Mouse (Mus musculus) E14TG2a.4 (cell line): ENCODE measurements around the gene Rpl9-ps1.

Experiments
- H3K27me3 ChIP-seq: 2 replicates; pipeline ENCODE4 v1.6.1; 2014; ENCODE audit warnings: low read length, control low read depth; ENCODE audit not compliant: insufficient read depth
- H3K36me3 ChIP-seq: 2 replicates; pipeline ENCODE4 v1.6.1; 2014; ENCODE audit warnings: low read length, control low read depth; ENCODE audit not compliant: insufficient read depth
- H3K4me1 ChIP-seq: replicated peaks from 2 replicates; pipeline ENCODE4 v1.6.1; 2014; ENCODE audit warnings: low read depth, low read length, control low read depth
- H3K4me3 ChIP-seq: replicated peaks from 2 replicates; pipeline ENCODE4 v1.5.1; 2014; ENCODE audit warnings: mild to moderate bottlenecking, low read length
- H3K9me3 ChIP-seq: 2 replicates; pipeline ENCODE4 v1.6.1; 2014; ENCODE audit warnings: low read length, control low read depth
- CTCF ChIP-seq: conservative IDR thresholded peaks from 2 replicates; pipeline ENCODE4 v1.5.1; 2014; ENCODE audit warnings: low read length
- NANOG ChIP-seq: IDR thresholded peaks from 2 replicates; pipeline ENCODE4 v1.6.1; 2014; ENCODE audit warnings: borderline replicate concordance, low read length, mixed read lengths
- POU5F1 ChIP-seq: IDR thresholded peaks from 2 replicates; pipeline ENCODE4 v1.6.1; 2014; ENCODE audit warnings: low read length, borderline replicate concordance

Rpl9-ps1 gene

DNA sequence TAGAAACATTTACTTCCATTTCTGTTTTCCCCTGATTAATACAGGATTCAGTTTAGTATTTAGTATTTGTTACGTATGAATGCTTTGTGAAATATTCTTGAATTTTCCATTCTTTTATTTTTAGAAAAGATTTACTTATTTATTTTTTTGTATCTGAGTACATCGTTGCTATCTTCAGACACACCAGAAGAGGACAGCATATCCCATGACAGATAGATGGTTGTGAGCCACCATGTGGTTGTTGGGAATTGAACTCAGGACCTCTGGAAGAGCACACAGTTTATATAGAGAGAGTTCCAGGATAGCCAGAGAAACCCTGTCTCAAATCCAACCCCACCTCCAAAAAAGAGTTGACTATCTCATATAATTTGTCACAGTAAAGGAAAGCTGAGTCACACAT, 10.5 kb downstream of the Rpl9-ps1 start:
- H3K4me1 ChIP-seq, result no peaks in the 10 kb centered on the region
- no peak overlapping the region for H3K4me3 ChIP-seq
- TF ChIP-seq POU5F1 (no peak), CTCF (no peak), NANOG (no peak)
- no peaks in the 10 kb centered on the region for H3K27me3 ChIP-seq
- no peaks in the 10 kb centered on the region for H3K36me3 ChIP-seq
- H3K9me3 ChIP-seq, result no peaks in the 10 kb centered on the region

DNA sequence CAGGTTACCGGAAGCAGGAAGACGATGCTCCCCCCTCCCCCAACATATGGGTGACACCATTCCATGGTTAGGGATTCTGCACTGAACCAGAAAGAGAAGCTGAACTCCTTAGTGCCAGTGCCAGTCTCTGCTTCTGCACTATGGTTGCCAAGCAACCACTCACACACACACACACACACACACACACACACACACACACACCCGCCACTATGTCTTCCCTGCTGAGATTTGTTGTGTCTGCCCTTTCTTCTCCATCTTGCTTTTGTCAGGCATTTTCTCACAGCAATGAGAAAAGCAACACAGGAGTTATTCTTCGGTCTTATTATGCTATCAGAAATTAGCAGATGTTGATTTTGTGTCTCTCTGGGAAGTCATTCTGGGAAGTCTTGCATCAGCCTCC, 11.0 kb downstream of the Rpl9-ps1 start:
- H3K27me3 ChIP-seq, result no peaks in the 10 kb centered on the region
- no peaks in the 10 kb centered on the region for H3K4me1 ChIP-seq
- no peak overlapping the region for H3K4me3 ChIP-seq
- no peaks in the 10 kb centered on the region for H3K36me3 ChIP-seq
- H3K9me3 ChIP-seq, result no peaks in the 10 kb centered on the region
- TF ChIP-seq POU5F1, result no peak
- TF ChIP-seq NANOG, result no peak
- no peak for TF ChIP-seq CTCF

DNA sequence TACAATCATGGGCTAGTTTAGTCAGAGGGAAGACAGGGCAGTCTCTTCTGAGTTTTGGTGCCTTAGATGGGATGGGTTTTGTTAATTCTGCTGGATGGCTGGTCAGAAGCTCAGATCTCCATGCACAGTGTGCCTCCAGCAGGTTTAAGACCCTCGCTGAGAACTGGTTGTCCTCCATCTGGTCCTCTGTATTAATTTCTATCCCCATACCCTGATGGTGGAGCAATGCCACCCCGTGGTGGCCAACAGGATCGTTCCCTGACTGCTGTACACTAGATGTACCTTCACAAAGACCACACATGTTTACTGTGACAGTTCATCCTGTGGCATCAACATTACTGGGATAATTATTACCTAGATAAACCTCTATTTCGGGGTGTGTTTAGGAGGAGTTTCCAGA, 12.7 kb downstream of the Rpl9-ps1 start:
- H3K4me1 ChIP-seq, result no peaks in the 10 kb centered on the region
- H3K9me3 ChIP-seq, result no peaks in the 10 kb centered on the region
- no peak for TF ChIP-seq POU5F1
- no peak for TF ChIP-seq NANOG
- TF ChIP-seq CTCF, result no peak

DNA sequence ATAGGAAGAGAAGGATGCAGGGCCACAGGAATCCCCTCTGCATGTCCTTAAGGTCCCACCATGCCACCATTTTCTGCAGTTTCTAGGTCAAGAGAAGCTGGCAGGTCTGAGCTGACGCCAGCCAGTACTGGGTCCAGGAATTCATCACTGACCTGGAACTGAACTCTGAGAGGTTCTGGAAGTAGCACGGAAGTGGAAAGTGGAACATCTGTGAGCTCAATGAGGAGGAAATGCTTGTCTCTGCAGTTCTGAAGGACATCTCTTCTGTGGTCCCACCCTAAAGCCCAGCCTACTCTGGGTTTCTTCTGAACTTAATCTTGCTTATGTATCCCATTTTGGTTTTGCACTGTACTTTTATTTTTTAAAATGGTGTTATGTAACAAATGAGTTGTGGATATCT, 14.4 kb downstream of the Rpl9-ps1 start:
- Histone ChIP-seq H3K9me3 (no peaks in the 10 kb centered on the region), H3K4me1 (no peaks in the 10 kb centered on the region), H3K36me3 (no peaks in the 10 kb centered on the region), H3K27me3 (no peaks in the 10 kb centered on the region), H3K4me3 (no peak overlapping the region)
- TF ChIP-seq POU5F1, result no peak
- TF ChIP-seq NANOG, result no peak
- no peak for TF ChIP-seq CTCF

More for the DNA sequence above, 12.7 kb downstream of the Rpl9-ps1 start:
- no peaks in the 10 kb centered on the region for H3K27me3 ChIP-seq
- no peak overlapping the region for H3K4me3 ChIP-seq
- H3K36me3 ChIP-seq, result no peaks in the 10 kb centered on the region

DNA sequence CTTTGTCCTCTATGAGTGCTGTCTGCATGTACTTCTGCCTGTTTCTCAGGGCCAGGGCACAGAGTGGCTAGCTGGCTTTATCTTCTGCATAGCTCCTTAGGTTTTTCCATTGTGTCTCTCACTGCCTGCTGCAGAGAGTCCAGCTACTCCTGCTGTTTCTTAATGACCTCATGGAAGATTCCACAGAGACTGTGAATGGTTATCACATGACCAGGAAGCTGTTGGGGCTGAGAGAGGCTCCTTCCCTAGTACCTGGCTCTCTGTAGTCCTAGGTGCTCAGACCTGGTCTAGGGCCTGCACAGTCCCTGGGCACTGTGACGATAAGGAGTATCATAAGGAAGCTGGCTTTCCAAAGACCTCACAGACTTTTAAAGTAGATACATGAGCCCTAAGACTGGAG, 14.8 kb downstream of the Rpl9-ps1 start:
- Histone ChIP-seq H3K27me3 (no peaks in the 10 kb centered on the region), H3K9me3 (no peaks in the 10 kb centered on the region), H3K4me1 (no peaks in the 10 kb centered on the region), H3K4me3 (no peak overlapping the region), H3K36me3 (no peaks in the 10 kb centered on the region)
- TF ChIP-seq CTCF, result no peak
- TF ChIP-seq NANOG, result no peak

DNA sequence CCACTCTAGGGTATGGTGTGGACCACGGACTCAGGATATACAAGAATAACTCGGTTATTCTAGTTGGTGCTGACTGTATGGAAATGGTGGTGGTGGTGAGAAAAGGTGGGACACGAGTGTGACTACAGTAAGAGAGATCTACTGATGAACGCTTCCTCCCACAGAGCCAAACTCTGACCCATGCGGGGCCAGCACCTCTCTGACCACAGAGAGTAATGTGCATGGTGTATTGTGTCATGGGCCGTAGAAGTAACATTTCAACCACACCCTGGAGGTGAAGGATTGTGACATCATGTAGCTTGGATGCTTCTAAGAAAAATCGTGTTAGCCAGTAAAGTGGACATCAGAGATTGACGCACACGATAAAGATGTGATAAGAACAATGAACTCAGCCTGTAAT, 16.6 kb downstream of the Rpl9-ps1 start:
- Histone ChIP-seq H3K27me3 (no peaks in the 10 kb centered on the region), H3K4me3 (no peak overlapping the region), H3K9me3 (no peaks in the 10 kb centered on the region), H3K4me1 (no peaks in the 10 kb centered on the region), H3K36me3 (no peaks in the 10 kb centered on the region)
- TF ChIP-seq POU5F1, result no peak
- no peak for TF ChIP-seq NANOG
- TF ChIP-seq CTCF, result no peak

DNA sequence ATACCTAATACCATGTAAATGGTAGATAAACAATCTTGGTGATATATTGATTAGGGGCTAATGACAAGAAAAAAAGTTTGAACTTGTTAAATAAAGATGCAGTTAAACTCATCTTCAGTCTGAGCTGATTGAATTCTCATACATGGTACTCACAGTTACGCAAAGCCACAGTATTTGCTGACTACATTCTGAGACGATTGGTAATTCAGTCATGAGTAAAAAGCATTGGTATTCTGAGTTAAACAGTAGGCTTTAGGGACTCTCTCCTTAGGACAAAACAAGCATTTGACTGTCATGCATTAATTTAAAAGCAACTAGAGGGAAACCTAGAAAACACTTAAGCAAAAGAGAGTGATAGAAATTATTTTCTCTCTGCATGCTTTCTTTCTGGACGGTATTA, 21.8 kb downstream of the Rpl9-ps1 start:
- TF ChIP-seq POU5F1, result no peak
- TF ChIP-seq CTCF, result no peak
- no peak for TF ChIP-seq NANOG
- H3K36me3 ChIP-seq, result no peaks in the 10 kb centered on the region
- no peaks in the 10 kb centered on the region for H3K9me3 ChIP-seq
- H3K4me1 ChIP-seq, result no peaks in the 10 kb centered on the region
- no peaks in the 10 kb centered on the region for H3K27me3 ChIP-seq
- H3K4me3 ChIP-seq, result no peak overlapping the region

DNA sequence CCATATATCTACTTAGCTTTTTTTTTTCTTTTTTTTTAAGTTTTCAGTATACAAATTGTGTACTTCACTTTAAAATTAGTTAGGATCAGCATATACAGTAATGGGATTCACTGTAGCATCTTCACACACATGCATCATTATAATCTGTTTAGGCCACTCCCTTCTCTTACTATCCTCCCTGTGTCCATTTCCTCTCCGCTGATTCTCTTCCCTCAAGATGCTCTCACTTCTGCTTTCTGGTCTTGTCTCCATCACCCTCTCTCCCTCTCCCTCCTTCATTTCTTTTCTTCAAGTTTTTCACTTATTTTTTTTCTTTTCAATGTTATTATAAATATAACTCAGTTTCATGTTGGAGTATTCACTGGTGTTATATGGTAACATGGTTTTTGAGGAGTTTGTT, 26.4 kb downstream of the Rpl9-ps1 start:
- Histone ChIP-seq H3K4me3 (no peak overlapping the region), H3K4me1 (no peaks in the 10 kb centered on the region), H3K36me3 (no peaks in the 10 kb centered on the region), H3K27me3 (no peaks in the 10 kb centered on the region), H3K9me3 (no peaks in the 10 kb centered on the region)
- TF ChIP-seq POU5F1 (no peak), CTCF (no peak), NANOG (no peak)

DNA sequence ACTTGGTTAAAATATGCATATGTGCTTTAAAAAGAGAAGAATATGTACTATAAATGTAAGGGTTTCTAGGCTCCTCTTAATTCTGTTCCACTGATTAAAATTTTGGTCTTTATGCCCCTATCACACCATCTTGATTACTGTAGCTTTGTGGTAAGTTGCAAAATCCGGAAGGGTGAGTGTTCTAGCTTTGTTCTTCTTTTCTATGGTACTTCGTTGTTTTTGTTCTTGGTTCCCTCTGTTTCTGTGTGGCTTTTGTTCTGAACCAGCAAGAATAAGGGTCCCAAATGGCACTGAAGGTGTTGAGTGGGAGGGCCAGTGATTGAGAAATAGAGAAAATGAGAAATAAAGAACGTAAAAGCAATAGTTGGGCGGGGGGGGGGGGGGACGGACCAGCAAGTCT, 27.2 kb downstream of the Rpl9-ps1 start:
- Histone ChIP-seq H3K36me3 (no peaks in the 10 kb centered on the region), H3K27me3 (no peaks in the 10 kb centered on the region), H3K4me3 (no peak overlapping the region), H3K4me1 (no peaks in the 10 kb centered on the region), H3K9me3 (no peaks in the 10 kb centered on the region)
- TF ChIP-seq CTCF, result no peak
- no peak for TF ChIP-seq POU5F1
- no peak for TF ChIP-seq NANOG
